Mouse (Mus musculus): ENCODE data around the gene Mgll. TPM values are rescaled to one million over a fixed set of nuclear protein-coding genes. Genes with fewer than 3 reads are reported as not detected.
A peak's percentile ranks its signal among the peaks of the same experiment; 100 is the strongest.

Mgll gene
- polyA plus RNA-seq, 1 experiment from 2014 or later, result 13.6 TPM

- H3K4me3 ChIP-seq, result peak within 1 kb of the TSS; percentile 82
- H3K9ac ChIP-seq, result peak within 1 kb of the TSS; percentile 86
- no peaks in the 10 kb centered on the region for H3K27me3 ChIP-seq
- peak within 1 kb of the TSS; percentile 79 for H3K27ac ChIP-seq
- H3K9me3 ChIP-seq, result no peaks in the 10 kb centered on the region
- peak; percentile 97 for ATAC-seq (ENCODE audit: low FRiP score, low read depth)
- H3K4me1 ChIP-seq, result peaks cover 27% of the 10 kb centered on the region
- WGBS, result under 1% methylated on average over 71 of the region's 72 CpGs
- H3K36me3 ChIP-seq, result peaks cover 33% of the 10 kb centered on the region
- peak within 1 kb of the TSS; percentile 89 for H3K4me2 ChIP-seq (replicated peaks)
These were observed 117.8 kb downstream of the Mgll start, which contains the start of gene Abtb1 for GRCm38 (mm10) chr6:88841781-88842689. Gene Abtb1 (minus strand): TSS chr6:88841984.

- Histone ChIP-seq H3K9ac (peak overlapping the region; percentile 72), H3K9me3 (no peaks in the 10 kb centered on the region), H3K4me3 (peak overlapping the region; percentile 82), H3K27ac (peak overlapping the region; percentile 79), H3K36me3 (peaks cover 26% of the 10 kb centered on the region), H3K4me1 (peaks cover 27% of the 10 kb centered on the region), H3K27me3 (no peaks in the 10 kb centered on the region), H3K4me2 (replicated peaks) (peak overlapping the region; percentile 87)
- ATAC-seq (ENCODE audit: low FRiP score, low read depth), result no peak; the same call in 1 of the 2 replicates
- under 1% methylated on average over 32 of the region's 32 CpGs for WGBS
These were observed 118.5 kb downstream of the Mgll start for GRCm38 (mm10) chr6:88842731-88843151.

DNA sequence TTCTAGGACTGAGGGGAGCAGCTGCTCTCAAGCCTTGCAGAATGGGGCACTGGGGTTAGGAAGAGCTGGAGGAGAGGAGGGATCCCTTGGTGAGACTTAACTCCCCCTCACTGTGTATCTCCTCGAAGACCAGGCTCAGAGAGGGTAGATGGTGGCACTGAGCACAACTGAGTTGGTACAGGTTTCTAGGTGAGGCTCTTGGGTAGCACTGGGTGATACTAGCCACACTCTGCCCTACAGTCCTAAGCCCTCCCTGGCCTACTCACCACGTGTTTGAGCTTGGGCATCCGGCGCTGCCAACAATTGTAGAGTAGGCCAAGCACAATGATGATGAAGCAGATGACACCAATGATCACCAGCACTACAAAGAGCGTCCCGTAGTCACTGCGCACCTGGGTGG is 119.0 kb downstream of the Mgll start:
- no peak for ATAC-seq (ENCODE audit: low FRiP score, low read depth)
- Histone ChIP-seq H3K9me3 (no peaks in the 10 kb centered on the region), H3K27ac (no peak overlapping the region), H3K4me3 (peak overlapping the region; percentile 82), H3K4me2 (replicated peaks) (peak overlapping the region; percentile 87), H3K27me3 (no peaks in the 10 kb centered on the region), H3K4me1 (peaks cover 27% of the 10 kb centered on the region), H3K36me3 (peaks cover 25% of the 10 kb centered on the region), H3K9ac (peak overlapping the region; percentile 72)
- WGBS, result 75% methylated on average over 7 of the region's 7 CpGs

GRCm38 (mm10) chr6:88843781-88844725 is 119.8 kb downstream of the Mgll start:
- H3K9ac ChIP-seq, result no peak overlapping the region
- WGBS, result 72% methylated on average over 9 of the region's 9 CpGs
- no peak overlapping the region for H3K4me2 ChIP-seq (replicated peaks)
- H3K36me3 ChIP-seq, result peaks cover 23% of the 10 kb centered on the region
- H3K27me3 ChIP-seq, result no peaks in the 10 kb centered on the region
- no peak for ATAC-seq (ENCODE audit: low FRiP score, low read depth)
- H3K9me3 ChIP-seq, result no peaks in the 10 kb centered on the region
- H3K27ac ChIP-seq, result no peak overlapping the region
- peaks cover 27% of the 10 kb centered on the region for H3K4me1 ChIP-seq
- no peak overlapping the region for H3K4me3 ChIP-seq

DNA sequence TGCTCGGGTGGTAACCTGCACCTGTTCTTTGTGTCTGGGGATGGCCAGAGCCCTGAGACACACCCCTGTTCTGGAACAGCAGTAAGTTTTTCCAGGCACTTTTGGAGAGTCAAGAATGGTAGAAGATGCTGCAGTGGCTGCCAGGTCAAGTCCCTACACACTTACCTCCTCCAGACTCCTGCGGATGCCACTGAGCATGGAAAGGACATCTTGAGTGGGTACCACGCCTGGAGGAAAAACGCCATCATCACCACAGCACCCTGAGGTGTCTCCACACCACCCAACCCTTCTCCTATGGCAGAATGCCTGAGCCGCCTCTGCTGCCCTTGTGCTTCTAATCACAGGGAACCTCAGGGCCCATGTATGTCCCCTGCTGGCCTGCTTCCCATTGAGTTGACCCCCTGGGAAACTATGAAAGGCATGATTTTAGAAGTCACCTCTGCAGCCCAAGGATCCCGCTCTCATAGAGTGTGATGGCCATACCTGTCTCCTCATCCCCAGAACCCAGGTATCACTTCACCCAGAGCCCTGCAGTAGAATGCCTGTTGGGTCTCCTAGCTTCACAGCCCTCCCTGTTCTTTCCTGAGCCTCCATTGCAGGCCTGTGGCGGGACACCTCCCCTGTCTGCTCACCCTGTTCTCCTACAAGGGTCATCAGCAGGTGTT is 120.8 kb downstream of the Mgll start:
- Histone ChIP-seq H3K9me3 (no peaks in the 10 kb centered on the region), H3K9ac (no peak overlapping the region), H3K36me3 (peaks cover 22% of the 10 kb centered on the region), H3K4me1 (peaks cover 27% of the 10 kb centered on the region), H3K27me3 (no peaks in the 10 kb centered on the region), H3K4me3 (no peak overlapping the region), H3K4me2 (replicated peaks) (no peak overlapping the region), H3K27ac (no peak overlapping the region)
- no peak for ATAC-seq (ENCODE audit: low FRiP score, low read depth)
- 83% methylated on average over 7 of the region's 7 CpGs for WGBS

- Histone ChIP-seq H3K9me3 (peaks cover 3% of the 10 kb centered on the region; the same call in 1 of the 2 replicates), H3K4me2 (replicated peaks) (no peak overlapping the region), H3K4me3 (no peak overlapping the region), H3K36me3 (peaks cover 28% of the 10 kb centered on the region), H3K4me1 (peaks cover 16% of the 10 kb centered on the region), H3K27ac (no peak overlapping the region), H3K27me3 (no peaks in the 10 kb centered on the region), H3K9ac (no peak overlapping the region)
- 36% methylated on average over 2 of the region's 2 CpGs for WGBS
- no peak for ATAC-seq (ENCODE audit: low FRiP score, low read depth)
These were observed 123.4 kb downstream of the Mgll start for GRCm38 (mm10) chr6:88847571-88847970.

DNA sequence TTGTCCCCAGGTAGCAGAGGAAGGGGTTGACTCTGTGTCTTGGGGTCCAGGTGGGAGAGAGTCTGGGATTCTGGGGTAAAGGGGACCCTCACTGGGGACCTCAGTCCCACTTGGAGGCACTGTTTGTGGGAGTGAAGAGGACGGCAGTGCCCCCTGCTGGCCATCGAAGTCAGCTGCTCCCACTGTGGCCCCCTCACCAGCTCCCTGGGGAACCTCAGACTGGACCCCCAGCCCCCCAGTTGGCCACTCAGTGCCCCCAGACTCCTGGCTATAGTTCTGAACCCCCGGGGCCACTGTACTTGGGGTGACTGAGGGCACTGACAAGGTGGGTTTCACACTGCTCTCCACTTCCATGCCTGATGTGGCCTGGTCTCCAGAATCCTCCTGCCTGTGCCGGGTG is 125.1 kb downstream of the Mgll start:
- Histone ChIP-seq H3K36me3 (peaks cover 28% of the 10 kb centered on the region), H3K9ac (no peak overlapping the region), H3K4me2 (replicated peaks) (no peak overlapping the region), H3K4me3 (no peak overlapping the region), H3K27me3 (no peaks in the 10 kb centered on the region), H3K4me1 (no peaks in the 10 kb centered on the region), H3K9me3 (peaks cover 3% of the 10 kb centered on the region; the same call in 1 of the 2 replicates), H3K27ac (no peak overlapping the region)
- 49% methylated on average over 4 of the region's 4 CpGs for WGBS
- no peak for ATAC-seq (ENCODE audit: low FRiP score, low read depth)

DNA sequence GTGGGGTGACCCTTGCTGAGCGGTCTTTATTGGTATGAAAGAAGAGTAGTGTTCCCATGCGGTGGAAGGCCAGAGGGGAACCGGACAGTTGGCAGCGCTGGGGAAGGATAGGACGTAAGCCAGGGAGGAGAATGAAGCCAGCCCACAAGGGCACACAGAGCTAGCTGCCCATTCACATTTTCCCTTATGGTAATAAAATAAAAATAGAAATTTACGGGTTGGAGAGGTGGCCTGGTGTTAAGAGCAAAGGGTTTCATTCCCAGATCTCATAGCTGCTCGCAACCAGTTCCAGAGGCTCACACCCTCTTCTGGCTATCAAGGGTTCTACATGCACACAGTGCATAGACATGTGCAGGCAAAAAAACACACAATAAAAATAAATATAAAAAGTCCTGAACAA is 125.8 kb downstream of the Mgll start:
- no peak overlapping the region for H3K4me2 ChIP-seq (replicated peaks)
- ATAC-seq (ENCODE audit: low FRiP score, low read depth), result no peak
- H3K4me1 ChIP-seq, result no peaks in the 10 kb centered on the region
- peaks cover 27% of the 10 kb centered on the region for H3K36me3 ChIP-seq
- no peak overlapping the region for H3K9ac ChIP-seq
- 84% methylated on average over 7 of the region's 7 CpGs for WGBS
- H3K4me3 ChIP-seq, result no peak overlapping the region
- peaks cover 3% of the 10 kb centered on the region; the same call in 1 of the 2 replicates for H3K9me3 ChIP-seq
- H3K27me3 ChIP-seq, result no peaks in the 10 kb centered on the region
- H3K27ac ChIP-seq, result no peak overlapping the region

- no peak for ATAC-seq (ENCODE audit: low FRiP score, low read depth)
- Histone ChIP-seq H3K27me3 (no peaks in the 10 kb centered on the region), H3K9ac (no peak overlapping the region), H3K9me3 (peaks cover 3% of the 10 kb centered on the region; the same call in 1 of the 2 replicates), H3K4me1 (no peaks in the 10 kb centered on the region), H3K36me3 (peaks cover 11% of the 10 kb centered on the region), H3K4me2 (replicated peaks) (no peak overlapping the region), H3K4me3 (no peak overlapping the region), H3K27ac (no peak overlapping the region)
- WGBS, result 71% methylated on average over 5 of the region's 5 CpGs
These were observed 130.3 kb downstream of the Mgll start for GRCm38 (mm10) chr6:88854509-88854908.

DNA sequence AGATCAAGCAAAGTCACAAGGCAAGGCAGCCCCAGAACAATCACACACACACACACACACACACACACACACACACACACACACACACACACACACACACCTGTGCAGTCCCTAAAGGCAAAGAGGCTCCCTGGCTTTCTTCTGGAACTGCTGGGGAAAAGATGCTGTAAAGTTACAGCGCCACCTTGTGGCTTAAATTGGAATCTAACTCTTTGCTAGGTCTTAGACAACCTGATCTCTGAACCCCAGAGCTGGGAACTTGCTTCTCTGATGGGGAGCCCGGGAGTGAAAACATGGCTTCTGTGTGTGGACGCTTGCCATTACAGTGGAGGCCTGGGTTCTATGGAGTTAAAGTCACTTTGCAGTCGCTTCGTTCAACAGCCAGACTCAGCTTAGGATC is 131.4 kb downstream of the Mgll start:
- H3K36me3 ChIP-seq, result peaks cover 21% of the 10 kb centered on the region
- ATAC-seq (ENCODE audit: low FRiP score, low read depth), result 0 out of 2 replicates have a peak, but pooled peaks have one; percentile 26
- no peaks in the 10 kb centered on the region for H3K4me1 ChIP-seq
- no peak overlapping the region for H3K27ac ChIP-seq
- no peaks in the 10 kb centered on the region for H3K27me3 ChIP-seq
- H3K4me2 ChIP-seq (replicated peaks), result no peak overlapping the region
- H3K9ac ChIP-seq, result no peak overlapping the region
- H3K4me3 ChIP-seq, result no peak overlapping the region
- 28% methylated on average over 5 of the region's 5 CpGs for WGBS
- H3K9me3 ChIP-seq, result peaks cover 3% of the 10 kb centered on the region; the same call in 1 of the 2 replicates

DNA sequence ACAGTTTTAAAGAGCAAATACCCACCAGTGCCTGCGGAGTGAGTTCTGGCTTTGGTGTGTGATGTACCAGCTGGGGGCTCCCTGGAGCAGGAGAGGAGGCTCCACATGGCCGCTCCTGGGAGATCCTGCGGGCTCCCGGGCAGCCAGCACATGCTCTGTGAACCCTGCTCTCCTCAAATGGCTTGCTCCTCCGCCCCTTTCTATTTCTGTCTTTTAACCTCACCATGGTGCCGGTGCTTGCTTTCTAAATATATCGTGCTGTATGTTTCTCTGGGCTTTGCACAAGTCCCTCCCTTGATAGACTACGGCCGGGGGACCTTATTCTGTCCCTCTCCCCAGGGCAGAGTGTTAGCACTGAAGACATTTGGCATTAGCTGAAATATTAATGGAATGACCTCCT is 133.0 kb downstream of the Mgll start:
- Histone ChIP-seq H3K27ac (no peak overlapping the region), H3K4me2 (replicated peaks) (no peak overlapping the region), H3K4me3 (no peak overlapping the region), H3K27me3 (no peaks in the 10 kb centered on the region), H3K4me1 (no peaks in the 10 kb centered on the region), H3K9ac (no peak overlapping the region), H3K9me3 (no peaks in the 10 kb centered on the region), H3K36me3 (peaks cover 33% of the 10 kb centered on the region)
- peak; percentile 37; the same call in 1 of the 2 replicates for ATAC-seq (ENCODE audit: low FRiP score, low read depth)
- WGBS, result 50% methylated on average over 9 of the region's 9 CpGs
